Mouse (Mus musculus): ENCODE measurements around the gene Gm28038.

Gm28038 gene

GRCm38 (mm10) chr2:30345971-30346676 lies 65.3 kb downstream of the Gm28038 start:
- DNase-seq (ENCODE audit: low read depth, low spot score) = no peak

- DNase-seq (ENCODE audit: low read depth, low spot score) = no peak
Observed at GRCm38 (mm10) chr2:30349196-30349595, 68.4 kb downstream of the Gm28038 start.

All from retina, adult 2 months (tissue).